Mouse (Mus musculus) kidney, embryonic 15.5 days (tissue): ENCODE measurements around the gene Gm49358. TPM values are rescaled to one million over a fixed set of nuclear protein-coding genes. Genes with fewer than 3 reads are reported as not detected.

Experiments used
- ATAC-seq: fragments of 200-750 bp; cut with Nextera tagmentation; replicated peaks from 2 replicates; pipeline ENCODE4 v1.8.0; 2017; ENCODE audit warnings: moderate TSS enrichment; ENCODE audit not compliant: low FRiP score
- H3K27ac ChIP-seq: fragments of 300-500 bp; sonication (generic); 2 replicates; pipeline ENCODE4 v1.5.1; 2015; ENCODE audit warnings: mild to moderate bottlenecking, inconsistent platforms
- H3K27me3 ChIP-seq: fragments of 300-500 bp; sonication (generic); 2 replicates; pipeline ENCODE4 v1.6.1; 2015; ENCODE audit warnings: inconsistent platforms
- H3K36me3 ChIP-seq: fragments of 300-500 bp; sonication (generic); 2 replicates; pipeline ENCODE4 v1.6.1; 2015; ENCODE audit warnings: inconsistent platforms
- H3K4me1 ChIP-seq: fragments of 300-500 bp; sonication (generic); 2 replicates; pipeline ENCODE4 v1.6.1; 2015; ENCODE audit warnings: inconsistent platforms
- H3K4me2 ChIP-seq: fragments of 300-500 bp; sonication (generic); 2 replicates; pipeline ENCODE4 v1.6.1; 2015; ENCODE audit warnings: moderate library complexity, mild to moderate bottlenecking, inconsistent platforms
- H3K4me3 ChIP-seq: fragments of 300-500 bp; sonication (generic); replicated peaks from 2 replicates; pipeline ENCODE4 v1.5.1; 2015; ENCODE audit warnings: mild to moderate bottlenecking, inconsistent platforms
- H3K9ac ChIP-seq: fragments of 300-500 bp; sonication (generic); 2 replicates; pipeline ENCODE4 v1.6.1; 2015; ENCODE audit warnings: mild to moderate bottlenecking, inconsistent platforms
- H3K9me3 ChIP-seq: fragments of 300-500 bp; sonication (generic); replicated peaks from 2 replicates; pipeline ENCODE4 v1.6.1; 2016; ENCODE audit warnings: inconsistent platforms
- WGBS: fragments of 180-500 bp; shearing (Covaris S2); methylation state at CpG from one replicate; pipeline ENCODE4 v1.1.7; 2015; ENCODE audit warnings: mixed read lengths; 5-methylcytosine and 5-hydroxymethylcytosine counted together
- polyA plus RNA-seq: library from polyadenylated mRNA; unstranded; fragments of >200 nt; fragmentation: Nextera tagmentation; extraction: Ambion mirVana; gene quantifications from 2 replicates; pipeline ENCODE4 v1.2.1, GENCODE M21; 2015

Gene Gm49358
- polyA plus RNA-seq, 1 experiment from 2014 or later = not detected

DNA sequence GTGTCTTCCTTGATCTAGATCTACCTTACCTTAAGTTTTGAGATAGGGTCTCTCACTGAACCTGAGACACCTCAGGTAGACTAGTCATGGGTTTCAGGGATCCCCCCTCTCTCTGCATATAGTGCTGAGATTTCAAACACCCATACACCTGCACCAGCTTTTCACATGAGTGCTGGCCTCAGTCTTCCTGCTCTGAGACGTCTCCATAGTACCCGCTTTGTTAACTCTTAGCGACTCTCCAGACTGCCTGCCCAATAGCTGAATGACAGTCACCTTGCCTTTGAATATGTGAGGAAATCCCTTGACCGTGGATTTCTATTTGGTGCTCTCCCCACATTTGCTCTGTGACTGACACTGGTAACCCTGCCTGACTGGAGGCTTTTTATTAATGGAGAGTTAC is 30.4 kb downstream of the Gm49358 start:
- Histone ChIP-seq H3K4me2 (no peak overlapping the region), H3K27me3 (no peaks in the 10 kb centered on the region), H3K27ac (no peak overlapping the region), H3K4me3 (no peak overlapping the region), H3K36me3 (no peaks in the 10 kb centered on the region), H3K9ac (no peak overlapping the region), H3K4me1 (peaks cover 20% of the 10 kb centered on the region), H3K9me3 (no peaks in the 10 kb centered on the region)
- 90% methylated on average over 4 of the region's 4 CpGs for WGBS
- ATAC-seq = no peak; the same call in 1 of the 2 replicates

- H3K4me2 ChIP-seq = no peak overlapping the region
- no peaks in the 10 kb centered on the region for H3K9me3 ChIP-seq
- ATAC-seq = no peak
- 84% methylated on average over 9 of the region's 9 CpGs for WGBS
- H3K36me3 ChIP-seq = no peaks in the 10 kb centered on the region
- H3K27me3 ChIP-seq = no peaks in the 10 kb centered on the region
- no peak overlapping the region for H3K4me3 ChIP-seq
- no peak overlapping the region for H3K27ac ChIP-seq
- no peak overlapping the region for H3K9ac ChIP-seq
- peaks cover 20% of the 10 kb centered on the region for H3K4me1 ChIP-seq
Measured at GRCm38 (mm10) chr10:86794794-86795535, 31.2 kb downstream of the Gm49358 start.

GRCm38 (mm10) chr10:86796073-86796741 is 32.4 kb downstream of the Gm49358 start:
- Histone ChIP-seq H3K9ac (no peak overlapping the region), H3K4me2 (no peak overlapping the region), H3K36me3 (no peaks in the 10 kb centered on the region), H3K4me3 (no peak overlapping the region), H3K27ac (no peak overlapping the region), H3K4me1 (peaks cover 20% of the 10 kb centered on the region), H3K27me3 (no peaks in the 10 kb centered on the region), H3K9me3 (no peaks in the 10 kb centered on the region)
- peak; percentile 40; the same call in 1 of the 2 replicates for ATAC-seq
- 90% methylated on average over 5 of the region's 5 CpGs for WGBS

- Histone ChIP-seq H3K36me3 (peaks cover 1% of the 10 kb centered on the region; the same call in 1 of the 2 replicates), H3K4me3 (no peak overlapping the region), H3K9ac (no peak overlapping the region), H3K9me3 (no peaks in the 10 kb centered on the region), H3K27me3 (no peaks in the 10 kb centered on the region), H3K4me2 (no peak overlapping the region), H3K4me1 (peaks cover 8% of the 10 kb centered on the region), H3K27ac (no peak overlapping the region)
- no peak for ATAC-seq
- WGBS = 95% methylated on average over 1 of the region's 1 CpGs
Measured at GRCm38 (mm10) chr10:86807362-86807761, 43.6 kb downstream of the Gm49358 start.

GRCm38 (mm10) chr10:86808013-86808758 is 44.4 kb downstream of the Gm49358 start:
- Histone ChIP-seq H3K4me1 (peaks cover 8% of the 10 kb centered on the region), H3K27ac (peak overlapping the region; percentile 48; the same call in 1 of the 2 replicates), H3K4me2 (no peak overlapping the region), H3K4me3 (no peak overlapping the region), H3K36me3 (peaks cover 3% of the 10 kb centered on the region; the same call in 1 of the 2 replicates), H3K9ac (no peak overlapping the region), H3K27me3 (no peaks in the 10 kb centered on the region), H3K9me3 (no peaks in the 10 kb centered on the region)
- peak; percentile 79 for ATAC-seq
- 64% methylated on average over 15 of the region's 15 CpGs for WGBS

DNA sequence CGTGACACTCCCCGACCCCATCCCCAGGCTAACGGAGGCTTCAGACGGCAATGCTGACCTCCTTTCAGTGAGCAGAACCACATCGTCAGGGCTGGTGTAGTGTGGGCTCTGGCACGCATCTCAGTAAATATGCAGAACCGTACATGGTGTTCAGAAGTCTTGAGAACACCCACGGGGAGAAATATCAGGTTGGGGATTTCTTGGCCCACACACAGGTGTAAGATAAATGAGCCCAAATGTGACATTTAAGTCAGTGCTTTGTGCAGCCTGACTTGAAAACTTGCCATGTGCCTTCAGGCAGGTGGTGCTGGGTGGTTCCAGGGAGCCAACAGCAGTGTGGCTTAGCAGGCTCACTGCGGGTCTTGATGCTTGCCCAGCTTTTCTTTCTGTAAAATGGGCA is 46.2 kb downstream of the Gm49358 start:
- no peak for ATAC-seq
- no peak overlapping the region for H3K27ac ChIP-seq
- no peaks in the 10 kb centered on the region for H3K27me3 ChIP-seq
- H3K4me3 ChIP-seq = no peak overlapping the region
- no peak overlapping the region for H3K4me2 ChIP-seq
- no peaks in the 10 kb centered on the region for H3K9me3 ChIP-seq
- no peak overlapping the region for H3K9ac ChIP-seq
- peaks cover 22% of the 10 kb centered on the region for H3K4me1 ChIP-seq
- WGBS = 88% methylated on average over 9 of the region's 9 CpGs
- peaks cover 3% of the 10 kb centered on the region; the same call in 1 of the 2 replicates for H3K36me3 ChIP-seq

- Histone ChIP-seq H3K36me3 (peaks cover 3% of the 10 kb centered on the region; the same call in 1 of the 2 replicates), H3K4me3 (no peak overlapping the region), H3K27ac (no peak overlapping the region), H3K9ac (no peak overlapping the region), H3K4me2 (no peak overlapping the region), H3K27me3 (no peaks in the 10 kb centered on the region), H3K9me3 (no peaks in the 10 kb centered on the region), H3K4me1 (peaks cover 27% of the 10 kb centered on the region)
- 91% methylated on average over 5 of the region's 5 CpGs for WGBS
- ATAC-seq = no peak
Measured at GRCm38 (mm10) chr10:86810612-86811011, 46.8 kb downstream of the Gm49358 start.

DNA sequence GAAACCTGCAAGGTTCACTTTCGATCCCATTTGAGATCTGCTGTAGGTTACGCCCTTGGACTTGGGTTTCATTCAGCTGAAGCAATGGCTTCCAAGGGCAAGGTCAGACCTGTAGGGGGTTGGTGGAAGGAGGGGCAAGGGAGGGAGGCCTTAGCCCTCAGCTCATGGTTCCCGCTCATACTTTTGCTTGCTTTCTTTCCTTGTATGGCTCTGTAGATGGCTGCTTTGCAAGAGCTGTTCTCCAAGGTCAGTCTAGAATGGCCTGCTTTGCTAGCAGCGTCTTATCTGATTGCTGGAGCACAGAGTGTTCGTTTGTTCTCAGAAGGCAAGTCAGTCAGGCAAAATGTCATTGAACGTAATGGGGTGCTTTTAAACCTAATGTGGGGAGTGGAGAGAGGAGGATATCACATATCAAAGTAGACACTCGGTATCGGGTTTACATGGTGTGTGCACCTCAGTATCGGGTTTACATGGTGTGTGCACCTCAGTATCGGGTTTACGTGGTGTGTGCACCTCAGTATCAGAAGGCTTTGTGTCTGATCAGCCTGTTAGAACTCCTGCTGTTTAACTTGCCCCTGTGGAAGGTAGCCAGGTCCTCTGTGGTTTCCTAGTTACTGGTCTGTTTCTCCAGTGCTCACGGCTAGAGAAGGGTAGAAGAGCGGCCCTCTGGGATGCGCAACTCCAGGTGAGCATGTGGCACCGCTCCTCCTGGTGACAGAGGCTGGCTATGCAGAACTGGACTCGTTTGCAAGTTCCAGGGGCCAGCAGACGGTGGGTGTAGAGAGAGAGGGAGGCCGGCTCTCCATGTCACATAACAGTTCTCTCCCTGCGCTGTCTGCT is 50.7 kb downstream of the Gm49358 start:
- peaks cover 34% of the 10 kb centered on the region for H3K4me1 ChIP-seq
- no peak overlapping the region for H3K9ac ChIP-seq
- no peak overlapping the region for H3K4me3 ChIP-seq
- peaks cover 3% of the 10 kb centered on the region; the same call in 1 of the 2 replicates for H3K36me3 ChIP-seq
- H3K27ac ChIP-seq = peak overlapping the region; percentile 82
- H3K9me3 ChIP-seq = no peaks in the 10 kb centered on the region
- peak overlapping the region; percentile 13; the same call in 1 of the 2 replicates for H3K4me2 ChIP-seq
- WGBS = 41% methylated on average over 19 of the region's 19 CpGs
- H3K27me3 ChIP-seq = no peaks in the 10 kb centered on the region
- ATAC-seq = peak; percentile 84

- no peaks in the 10 kb centered on the region for H3K9me3 ChIP-seq
- WGBS = 70% methylated on average over 7 of the region's 7 CpGs
- ATAC-seq = no peak; the same call in 1 of the 2 replicates
- peaks cover 38% of the 10 kb centered on the region for H3K4me1 ChIP-seq
- peaks cover 3% of the 10 kb centered on the region; the same call in 1 of the 2 replicates for H3K36me3 ChIP-seq
- H3K27ac ChIP-seq = peak overlapping the region; percentile 82
- no peak overlapping the region for H3K9ac ChIP-seq
- H3K27me3 ChIP-seq = no peaks in the 10 kb centered on the region
- H3K4me3 ChIP-seq = no peak overlapping the region
- H3K4me2 ChIP-seq = no peak overlapping the region
Measured at GRCm38 (mm10) chr10:86815133-86815532, 51.4 kb downstream of the Gm49358 start.

GRCm38 (mm10) chr10:86819649-86820165 is 55.9 kb downstream of the Gm49358 start:
- no peak for ATAC-seq
- H3K27ac ChIP-seq = no peak overlapping the region
- H3K9ac ChIP-seq = no peak overlapping the region
- H3K4me3 ChIP-seq = no peak overlapping the region
- peaks cover 4% of the 10 kb centered on the region; the same call in 1 of the 2 replicates for H3K36me3 ChIP-seq
- H3K27me3 ChIP-seq = no peaks in the 10 kb centered on the region
- H3K4me1 ChIP-seq = peaks cover 31% of the 10 kb centered on the region
- H3K4me2 ChIP-seq = no peak overlapping the region
- H3K9me3 ChIP-seq = no peaks in the 10 kb centered on the region
- 49% methylated on average over 8 of the region's 8 CpGs for WGBS

DNA sequence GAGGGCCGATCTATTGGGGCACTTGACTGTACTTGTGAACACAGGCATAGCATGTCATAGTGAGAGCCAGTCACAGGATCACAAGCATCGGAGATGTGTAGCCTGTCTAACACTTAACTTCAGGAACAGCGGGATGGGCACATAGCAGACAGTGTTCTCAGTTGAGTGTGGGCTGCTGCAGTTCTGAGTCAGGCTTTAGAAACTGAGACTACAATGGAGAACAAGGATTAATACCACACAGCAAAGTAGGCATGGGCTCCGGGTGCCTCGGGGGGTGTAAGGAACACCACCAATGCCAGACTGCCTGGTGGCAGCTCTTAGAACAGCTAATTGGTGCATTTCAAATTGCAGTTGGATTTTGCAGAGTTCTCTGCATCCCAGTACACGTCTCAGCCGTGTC is 57.2 kb downstream of the Gm49358 start:
- no peaks in the 10 kb centered on the region for H3K9me3 ChIP-seq
- ATAC-seq = no peak

More for the DNA sequence above, 57.2 kb downstream of the Gm49358 start:
- no peak overlapping the region for H3K27ac ChIP-seq
- H3K9ac ChIP-seq = no peak overlapping the region
- WGBS = 91% methylated on average over 7 of the region's 7 CpGs
- H3K27me3 ChIP-seq = no peaks in the 10 kb centered on the region
- H3K4me1 ChIP-seq = peaks cover 34% of the 10 kb centered on the region
- peaks cover 4% of the 10 kb centered on the region; the same call in 1 of the 2 replicates for H3K36me3 ChIP-seq
- H3K4me2 ChIP-seq = no peak overlapping the region
- no peak overlapping the region for H3K4me3 ChIP-seq
